Mouse (Mus musculus) limb, embryonic 12.5 days (tissue): ENCODE results near the gene Gm28308. TPM values are rescaled to one million over a fixed set of nuclear protein-coding genes. Genes with fewer than 3 reads are reported as not detected.

ENCODE experiments used
- ATAC-seq: fragments of 200-750 bp; cut with Nextera tagmentation; 2 replicates; pipeline ENCODE4 v1.8.0; 2017; ENCODE audit warnings: low read depth, moderate TSS enrichment; ENCODE audit not compliant: insufficient number of reproducible peaks, insufficient read depth, low FRiP score, low TSS enrichment
- H3K27ac ChIP-seq: fragments of 300-500 bp; sonication (generic); 2 replicates; pipeline ENCODE4 v1.5.1; 2016; ENCODE audit warnings: mild to moderate bottlenecking, moderate library complexity
- H3K27me3 ChIP-seq: fragments of 300-500 bp; sonication (generic); 2 replicates; pipeline ENCODE4 v1.6.1; 2016; ENCODE audit warnings: mild to moderate bottlenecking, moderate library complexity
- H3K36me3 ChIP-seq: fragments of 300-500 bp; sonication (generic); 2 replicates; pipeline ENCODE4 v1.6.1; 2016; ENCODE audit warnings: mild to moderate bottlenecking, moderate library complexity
- H3K4me1 ChIP-seq: fragments of 300-500 bp; sonication (generic); replicated peaks from 2 replicates; pipeline ENCODE4 v1.6.1; 2016
- H3K4me2 ChIP-seq: fragments of 300-500 bp; sonication (generic); 2 replicates; pipeline ENCODE4 v1.6.1; 2016; ENCODE audit warnings: mild to moderate bottlenecking, moderate library complexity
- H3K4me3 ChIP-seq: fragments of 300-500 bp; sonication (generic); replicated peaks from 2 replicates; pipeline ENCODE4 v1.5.1; 2016; ENCODE audit warnings: mild to moderate bottlenecking
- H3K9ac ChIP-seq: fragments of 300-500 bp; sonication (generic); replicated peaks from 2 replicates; pipeline ENCODE4 v1.6.1; 2016; ENCODE audit warnings: mild to moderate bottlenecking, moderate library complexity
- H3K9me3 ChIP-seq: fragments of 300-500 bp; sonication (generic); 2 replicates; pipeline ENCODE4 v1.6.1; 2016; ENCODE audit warnings: mild to moderate bottlenecking, moderate library complexity
- WGBS: fragments of 180-500 bp; shearing (Covaris S2); methylation state at CpG from one replicate; pipeline ENCODE4 v1.1.7; 2016; 5-methylcytosine and 5-hydroxymethylcytosine counted together
- polyA plus RNA-seq: library from polyadenylated mRNA; unstranded; fragments of >200 nt; fragmentation: Nextera tagmentation; extraction: Ambion mirVana; gene quantifications from 2 replicates; pipeline ENCODE4 v1.2.1, GENCODE M21; 2016

Gene Gm28308
- polyA plus RNA-seq, 1 experiment from 2014 or later: not detected

DNA sequence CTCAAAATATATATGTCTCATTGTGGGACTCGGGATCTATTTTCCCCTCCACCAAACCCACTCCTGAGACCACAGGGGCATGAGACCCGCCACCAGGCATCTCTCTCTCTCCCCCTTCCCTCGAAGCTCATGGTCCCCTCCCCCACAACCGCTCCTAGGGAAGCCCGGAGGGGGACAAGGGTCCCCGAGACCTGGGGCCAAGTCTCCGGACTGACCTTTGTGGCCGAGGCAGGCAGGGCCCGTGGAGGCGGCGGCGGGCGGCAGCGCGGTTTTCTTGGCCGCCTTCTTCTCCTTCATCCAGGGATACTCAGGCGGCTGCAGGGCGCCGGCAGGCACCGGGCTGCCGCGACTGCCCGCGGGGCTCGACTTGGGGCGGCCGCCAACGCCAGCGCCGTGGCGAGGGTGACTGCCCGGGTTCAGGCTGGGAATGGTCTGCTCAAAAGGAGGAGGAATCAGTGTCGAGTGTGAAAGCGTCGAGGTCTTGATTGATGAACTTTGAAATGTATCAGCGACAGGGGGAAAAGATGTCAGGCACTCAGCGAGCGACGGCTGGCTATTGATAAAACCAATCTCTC, 49.0 kb downstream of the Gm28308 start:
- Histone ChIP-seq H3K4me3 (peak overlapping the region; percentile 37), H3K9ac (peak overlapping the region; percentile 59)
- WGBS: under 1% methylated on average over 39 of the region's 39 CpGs

DNA sequence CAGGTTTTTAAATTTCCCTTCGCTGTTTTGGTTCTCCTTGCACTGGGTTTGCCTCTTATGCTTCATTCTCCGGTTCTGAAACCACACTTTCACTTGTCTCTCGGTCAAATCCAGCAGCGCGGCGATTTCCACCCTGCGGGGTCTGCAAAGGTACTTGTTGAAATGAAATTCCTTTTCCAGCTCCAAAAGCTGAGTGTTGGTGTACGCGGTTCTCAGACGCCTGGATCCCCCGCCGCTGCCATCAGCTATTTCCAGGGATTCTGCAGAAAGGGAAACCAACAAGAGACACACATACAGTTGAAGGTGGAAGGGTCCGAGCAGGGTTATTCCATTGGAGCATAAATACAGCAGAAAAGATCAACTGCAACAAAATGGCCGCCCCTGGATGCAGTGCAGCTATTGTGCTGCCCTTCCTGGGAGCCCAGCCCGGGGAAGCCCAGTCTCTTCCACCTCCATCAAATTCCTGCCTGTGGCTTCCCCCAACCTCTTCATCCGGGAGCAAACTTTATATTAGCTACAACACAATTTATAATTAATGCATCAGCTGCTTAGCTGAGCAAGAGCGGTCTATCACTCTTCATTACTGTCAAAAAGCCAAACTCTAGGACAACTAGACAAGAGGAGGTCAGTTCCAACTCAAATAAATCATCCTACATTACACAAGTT, 49.6 kb downstream of the Gm28308 start:
- H3K9me3 ChIP-seq: no peaks in the 10 kb centered on the region
- no peak for ATAC-seq
- H3K27me3 ChIP-seq: peaks cover 80% of the 10 kb centered on the region
- 0 out of 2 replicates have a peak overlapping the region, but pooled peaks have one; percentile 40 for H3K9ac ChIP-seq
- peak overlapping the region; percentile 37 for H3K4me3 ChIP-seq
- 6% methylated on average over 17 of the region's 17 CpGs for WGBS
- peak overlapping the region; percentile 51; the same call in 1 of the 2 replicates for H3K27ac ChIP-seq
- no peaks in the 10 kb centered on the region for H3K36me3 ChIP-seq
- peaks cover 73% of the 10 kb centered on the region for H3K4me1 ChIP-seq
- peak overlapping the region; percentile 64 for H3K4me2 ChIP-seq

More for the DNA sequence above, 49.0 kb downstream of the Gm28308 start:
- H3K9me3 ChIP-seq: no peaks in the 10 kb centered on the region
- H3K4me2 ChIP-seq: peak overlapping the region; percentile 64
- 0 out of 2 replicates have a peak, but pooled peaks cover 2% of the 10 kb centered on the region for H3K36me3 ChIP-seq
- H3K27ac ChIP-seq: peak overlapping the region; percentile 51; the same call in 1 of the 2 replicates
- peaks cover 81% of the 10 kb centered on the region for H3K27me3 ChIP-seq
- no peak for ATAC-seq
- H3K4me1 ChIP-seq: peaks cover 75% of the 10 kb centered on the region

DNA sequence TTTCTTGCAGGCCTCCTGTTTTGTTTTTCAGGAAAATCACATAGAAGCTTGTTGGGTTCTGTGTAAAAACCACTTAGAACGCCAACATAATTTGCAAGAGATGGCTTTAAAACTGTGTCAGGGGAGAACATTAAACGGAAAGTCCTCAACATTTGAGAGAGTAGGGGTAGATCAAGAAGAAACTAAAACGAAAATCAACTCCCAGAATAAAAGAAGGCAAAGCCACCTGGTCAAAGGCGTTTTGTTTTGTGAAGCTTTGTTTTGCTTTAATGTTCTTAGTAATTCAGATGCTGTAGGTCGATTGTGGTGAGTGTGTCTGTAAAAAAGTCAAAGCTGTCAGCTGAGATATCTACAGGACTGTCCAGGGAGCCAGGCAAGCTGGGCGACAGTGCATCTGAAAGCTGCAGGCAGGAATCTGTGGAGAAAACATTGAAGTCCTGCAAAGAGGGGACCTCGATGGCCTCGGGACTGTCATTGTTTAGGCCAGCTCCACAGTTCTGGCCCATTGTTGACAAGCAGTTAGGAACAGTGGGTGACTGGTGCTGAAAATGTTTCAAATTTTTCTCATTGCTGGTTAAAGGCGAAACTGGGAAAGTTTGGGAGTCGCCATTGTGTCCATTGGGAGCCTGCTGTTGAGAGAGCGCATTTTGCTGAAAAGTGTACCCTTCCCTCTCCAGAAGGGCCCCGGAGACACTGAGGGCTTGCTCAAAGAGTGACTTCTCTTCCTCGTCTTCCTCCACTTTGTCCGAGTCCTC, 50.4 kb downstream of the Gm28308 start:
- H3K9ac ChIP-seq: no peak overlapping the region
- H3K4me1 ChIP-seq: peaks cover 69% of the 10 kb centered on the region
- peak overlapping the region; percentile 51; the same call in 1 of the 2 replicates for H3K27ac ChIP-seq
- H3K36me3 ChIP-seq: no peaks in the 10 kb centered on the region
- WGBS: 20% methylated on average over 14 of the region's 14 CpGs
- no peak for ATAC-seq
- peak overlapping the region; percentile 64 for H3K4me2 ChIP-seq
- H3K4me3 ChIP-seq: peak overlapping the region; percentile 37
- H3K9me3 ChIP-seq: no peaks in the 10 kb centered on the region
- H3K27me3 ChIP-seq: peaks cover 79% of the 10 kb centered on the region

DNA sequence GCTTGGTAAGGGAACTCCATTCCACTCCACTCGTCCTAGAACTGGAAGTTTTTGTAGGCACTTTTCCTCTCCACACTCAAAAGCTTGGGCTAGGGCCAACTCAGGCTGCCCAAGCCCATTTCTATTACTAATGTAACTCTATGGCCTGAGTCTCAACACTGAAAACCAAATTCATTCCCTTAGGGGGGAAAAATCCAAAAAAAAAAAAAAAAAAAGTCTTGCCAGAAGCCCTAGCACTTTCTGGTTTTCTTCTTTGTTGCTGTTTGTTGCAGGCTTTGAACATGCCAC, 51.1 kb downstream of the Gm28308 start:
- ATAC-seq: no peak
- Histone ChIP-seq H3K27ac (no peak overlapping the region), H3K4me3 (no peak overlapping the region), H3K4me1 (peaks cover 69% of the 10 kb centered on the region), H3K36me3 (no peaks in the 10 kb centered on the region), H3K27me3 (peaks cover 79% of the 10 kb centered on the region), H3K9me3 (no peaks in the 10 kb centered on the region), H3K4me2 (no peak overlapping the region), H3K9ac (no peak overlapping the region)
- 33% methylated on average over 1 of the region's 1 CpGs for WGBS

DNA sequence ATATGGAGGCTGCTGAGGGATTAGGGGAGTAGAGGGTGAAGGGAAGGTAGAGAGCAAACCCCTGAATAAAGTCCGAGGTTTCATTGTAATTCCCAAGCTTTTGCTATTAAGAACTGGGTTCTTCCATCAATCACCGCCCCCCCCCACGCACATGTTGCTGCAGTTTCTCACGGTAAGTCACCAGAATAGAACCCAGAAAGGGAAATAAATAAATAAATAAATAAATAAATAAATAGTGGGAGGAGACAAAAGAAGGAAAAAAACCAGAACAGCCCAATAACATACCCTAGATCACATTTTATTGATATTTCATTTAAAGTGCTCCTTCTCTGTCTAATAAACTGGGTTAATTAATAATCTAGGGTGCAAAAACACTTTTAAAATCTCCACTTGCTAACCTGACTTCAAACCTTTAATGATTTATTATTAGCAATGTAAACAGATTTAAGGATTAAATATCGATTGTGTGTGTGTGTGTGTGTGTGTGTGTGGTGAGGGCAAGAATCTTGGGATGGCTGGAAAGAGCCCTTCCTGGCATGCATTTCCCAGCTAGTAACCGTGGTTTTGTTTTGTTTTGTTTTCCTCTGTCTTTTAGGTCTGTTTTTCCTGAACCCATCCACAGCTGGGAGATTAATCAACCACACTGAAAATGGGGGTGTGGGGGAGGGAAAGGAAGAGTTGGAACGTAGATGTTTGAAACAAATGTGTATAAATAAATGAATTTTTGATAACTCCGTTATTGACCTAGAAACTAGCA, 51.6 kb downstream of the Gm28308 start:
- Histone ChIP-seq H3K4me3 (no peak overlapping the region), H3K9me3 (no peaks in the 10 kb centered on the region), H3K36me3 (no peaks in the 10 kb centered on the region), H3K9ac (no peak overlapping the region), H3K4me1 (peaks cover 66% of the 10 kb centered on the region), H3K27ac (peak overlapping the region; percentile 72; the same call in 1 of the 2 replicates), H3K27me3 (peaks cover 79% of the 10 kb centered on the region), H3K4me2 (peak overlapping the region; percentile 100)
- no peak for ATAC-seq
- WGBS: 10% methylated on average over 8 of the region's 8 CpGs

DNA sequence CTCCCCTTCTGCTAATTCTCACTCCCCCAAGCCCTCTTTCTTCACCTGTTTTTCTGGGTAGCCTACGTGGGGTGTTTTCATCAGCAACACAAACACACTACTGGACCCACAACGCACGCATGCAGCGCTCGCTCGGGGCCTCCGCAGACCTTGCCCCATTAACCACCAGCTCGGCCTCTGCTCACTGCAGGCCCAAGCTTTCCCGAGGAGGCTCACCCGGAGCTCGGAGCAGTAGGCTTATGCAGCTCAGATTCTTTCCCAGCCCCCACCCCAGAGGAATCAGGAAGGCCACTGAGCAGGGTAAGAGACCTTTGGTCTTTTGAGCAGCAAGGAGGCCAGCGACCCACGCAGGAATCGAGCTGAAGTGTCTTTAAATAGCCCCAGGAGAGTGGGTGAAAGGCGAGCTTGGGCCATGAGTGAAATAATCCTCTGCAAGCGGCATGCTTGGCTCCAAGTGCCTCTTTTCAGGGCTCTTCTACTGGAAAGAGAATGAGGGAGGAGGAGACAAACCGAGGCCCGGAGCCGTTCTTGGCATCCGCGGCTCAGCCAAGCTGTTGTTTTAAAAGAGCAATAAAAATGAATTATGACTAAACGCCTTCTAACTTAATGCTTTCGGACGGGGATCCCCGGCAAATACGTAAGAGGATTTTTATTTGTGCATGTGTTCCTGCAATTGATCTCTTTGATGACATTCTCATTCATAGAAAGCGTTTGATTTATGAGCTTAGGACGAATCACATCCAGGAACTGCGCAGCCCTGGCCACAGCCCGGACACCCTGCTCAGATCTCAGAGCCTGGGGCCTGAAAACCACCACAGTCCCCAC, 52.4 kb downstream of the Gm28308 start:
- Histone ChIP-seq H3K27me3 (peaks cover 81% of the 10 kb centered on the region), H3K9ac (peak overlapping the region; percentile 37; the same call in 1 of the 2 replicates), H3K27ac (peak overlapping the region; percentile 72), H3K36me3 (no peaks in the 10 kb centered on the region), H3K4me3 (peak overlapping the region; percentile 23), H3K9me3 (no peaks in the 10 kb centered on the region), H3K4me2 (peak overlapping the region; percentile 100), H3K4me1 (peaks cover 62% of the 10 kb centered on the region)
- under 1% methylated on average over 30 of the region's 30 CpGs for WGBS
- peak; percentile 42; the same call in 1 of the 2 replicates for ATAC-seq

DNA sequence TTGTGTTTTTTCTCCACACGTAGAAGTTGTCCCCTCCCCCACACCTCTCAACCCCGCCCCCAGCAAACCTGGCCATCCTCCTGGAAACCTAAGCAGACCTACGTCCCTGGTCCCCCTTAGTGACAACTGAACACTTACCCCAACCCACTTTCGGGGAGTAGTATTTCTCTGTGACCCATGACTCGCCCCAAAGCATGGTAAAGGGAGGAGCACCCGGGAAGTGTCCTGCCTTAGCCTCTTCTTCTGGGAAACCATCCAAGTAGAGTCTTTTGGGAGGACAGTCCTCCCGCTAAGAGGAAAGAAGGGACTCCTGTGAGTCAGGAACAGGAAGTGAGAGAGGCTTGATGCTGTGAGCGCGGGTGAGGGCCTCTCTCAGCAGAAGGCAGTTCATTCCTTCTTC, 53.2 kb downstream of the Gm28308 start:
- peak overlapping the region; percentile 23; the same call in 1 of the 2 replicates for H3K4me3 ChIP-seq
- 4% methylated on average over 9 of the region's 9 CpGs for WGBS
- peaks cover 54% of the 10 kb centered on the region for H3K4me1 ChIP-seq
- no peak for ATAC-seq
- no peaks in the 10 kb centered on the region for H3K9me3 ChIP-seq
- H3K27ac ChIP-seq: peak overlapping the region; percentile 72
- peaks cover 81% of the 10 kb centered on the region for H3K27me3 ChIP-seq
- H3K36me3 ChIP-seq: no peaks in the 10 kb centered on the region
- H3K4me2 ChIP-seq: peak overlapping the region; percentile 100
- H3K9ac ChIP-seq: no peak overlapping the region

DNA sequence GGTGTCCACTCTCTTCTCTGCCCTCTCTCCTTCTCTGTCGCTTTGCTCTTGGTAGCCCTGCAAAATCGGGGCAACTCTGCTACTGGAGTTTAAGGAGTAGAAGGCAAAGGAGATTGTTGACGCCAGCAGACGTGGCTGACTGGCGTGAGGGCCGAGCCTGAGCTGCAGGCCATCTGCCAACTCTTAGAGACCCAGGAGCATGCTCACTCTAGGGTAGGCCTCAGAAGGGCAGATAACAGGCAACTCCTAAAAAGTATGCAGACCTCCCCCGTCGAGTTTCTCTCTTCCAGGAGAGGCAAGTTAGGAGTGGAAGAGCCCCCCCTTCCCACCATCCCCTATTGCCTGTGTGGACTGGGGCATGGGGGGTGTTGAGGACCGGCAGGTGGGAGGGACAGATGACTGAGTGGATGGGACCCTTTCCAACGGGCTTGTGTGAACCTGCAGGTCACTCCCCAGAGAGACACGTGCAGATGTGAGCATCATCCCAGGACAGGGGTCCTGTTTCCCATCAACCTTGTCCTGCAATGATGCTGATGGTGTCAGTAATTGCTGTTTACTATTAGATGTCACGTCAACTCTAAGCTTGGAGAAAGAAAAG, 53.9 kb downstream of the Gm28308 start:
- peaks cover 47% of the 10 kb centered on the region for H3K4me1 ChIP-seq
- no peaks in the 10 kb centered on the region for H3K9me3 ChIP-seq
- H3K9ac ChIP-seq: peak overlapping the region; percentile 64
- peak overlapping the region; percentile 100 for H3K4me2 ChIP-seq
- H3K27me3 ChIP-seq: peaks cover 83% of the 10 kb centered on the region
- ATAC-seq: 0 out of 2 replicates have a peak, but pooled peaks have one; percentile 11
- no peaks in the 10 kb centered on the region for H3K36me3 ChIP-seq
- H3K4me3 ChIP-seq: peak overlapping the region; percentile 71
- 5% methylated on average over 12 of the region's 12 CpGs for WGBS
- peak overlapping the region; percentile 66 for H3K27ac ChIP-seq

DNA sequence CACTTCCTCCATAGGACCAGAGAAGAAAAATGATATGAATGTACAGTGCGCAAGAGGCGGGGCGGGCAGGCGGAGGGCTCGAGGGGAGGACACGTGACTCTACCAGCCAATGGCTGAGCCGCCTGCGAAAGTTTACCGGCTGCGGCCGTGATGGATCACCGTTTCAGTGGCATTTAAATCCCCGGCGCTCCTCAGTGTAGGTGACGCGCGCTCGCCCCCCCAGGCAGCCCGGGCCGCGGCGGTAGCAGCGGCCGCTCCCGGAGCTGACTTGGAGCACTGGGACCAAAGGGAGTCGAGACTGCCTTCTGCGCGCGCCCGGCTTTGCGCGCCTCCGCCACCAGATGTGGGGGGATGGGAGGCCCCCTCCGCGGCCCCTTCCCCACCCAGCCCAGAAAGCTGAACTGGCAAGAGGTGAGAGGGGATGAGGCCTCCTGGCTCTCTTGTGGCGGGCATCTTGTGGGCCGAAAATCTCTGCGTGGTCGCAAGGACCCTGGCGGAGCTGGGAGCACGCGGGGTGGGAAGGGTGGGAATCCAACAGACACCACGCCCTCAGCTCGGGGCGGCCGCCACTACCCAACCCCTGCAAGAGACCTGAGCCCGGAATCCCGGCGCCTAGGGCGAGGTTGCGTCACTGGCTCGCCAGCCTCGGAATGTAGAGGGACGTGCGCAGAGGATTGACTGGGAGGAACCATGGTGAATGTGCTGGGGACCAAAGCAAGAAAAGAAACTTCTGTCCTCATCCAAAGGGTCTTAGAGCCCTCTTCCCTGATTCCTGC, 54.7 kb downstream of the Gm28308 start, which contains the start of gene Hoxa1:
TSS of gene Hoxa1 (minus strand) at position 42 of the 776 bp plus-strand sequence.
- under 1% methylated on average over 55 of the region's 55 CpGs for WGBS
- Histone ChIP-seq H3K4me1 (peaks cover 39% of the 10 kb centered on the region), H3K4me3 (peak within 1 kb of the TSS; percentile 71), H3K27me3 (peaks cover 82% of the 10 kb centered on the region), H3K9me3 (no peaks in the 10 kb centered on the region), H3K9ac (peak within 1 kb of the TSS; percentile 64), H3K27ac (peak within 1 kb of the TSS; percentile 66), H3K36me3 (no peaks in the 10 kb centered on the region), H3K4me2 (peak within 1 kb of the TSS; percentile 100)
- ATAC-seq: peak; percentile 71
